Mouse (Mus musculus) ES-E14 (cell line): ENCODE data around the gene AL732309.1. TPM values are rescaled to one million over a fixed set of nuclear protein-coding genes. Genes with fewer than 3 reads are reported as not detected.

ENCODE experiments used
- DNase-seq: peaks from one replicate; pipeline ENCODE4 v3.0.0-alpha.2; 2013; ENCODE audit warnings: low read depth, low spot score
- H3K27ac ChIP-seq: 2 replicates; pipeline ENCODE4 v1.5.1; 2012; ENCODE audit warnings: low read depth, mild to moderate bottlenecking, low read length, moderate library complexity, mixed read lengths; ENCODE audit not compliant: poor library complexity, insufficient read depth, severe bottlenecking
- H3K36me3 ChIP-seq: 2 replicates; pipeline ENCODE4 v1.6.1; 2012; ENCODE audit warnings: mild to moderate bottlenecking, low read length, moderate library complexity, mixed read lengths; ENCODE audit not compliant: control insufficient read depth, poor library complexity, insufficient read depth, severe bottlenecking
- H3K4me1 ChIP-seq, 2 experiments: fragments of 150-350 bp in 1 of 2; sonication (generic) in 1 of 2; 2 replicates each; pipeline ENCODE4 v1.6.1; 2012; ENCODE audit warnings: low read length in 2 of 2, mild to moderate bottlenecking in 1 of 2, mixed read lengths in 1 of 2; ENCODE audit not compliant: control insufficient read depth in 2 of 2, insufficient read depth in 2 of 2, poor library complexity in 1 of 2
- H3K4me3 ChIP-seq, 2 experiments: fragments of 150-350 bp in 1 of 2; sonication (generic) in 1 of 2; 2 replicates each; pipeline ENCODE4 v1.5.1; 2012; ENCODE audit warnings: low read length in 2 of 2, low read depth in 1 of 2, mild to moderate bottlenecking in 1 of 2, mixed read lengths in 1 of 2; ENCODE audit not compliant: insufficient read depth in 1 of 2, poor library complexity in 1 of 2, severe bottlenecking in 1 of 2
- H3K9ac ChIP-seq: 2 replicates; pipeline ENCODE4 v1.6.1; 2012; ENCODE audit warnings: low read depth, mild to moderate bottlenecking, low read length, mixed read lengths; ENCODE audit not compliant: poor library complexity, insufficient read depth, severe bottlenecking
- H3K9me3 ChIP-seq: fragments of 150-350 bp; sonication (generic); 2 replicates; pipeline ENCODE4 v1.6.1; 2012; ENCODE audit warnings: low read depth, mild to moderate bottlenecking, low read length; ENCODE audit not compliant: control insufficient read depth, insufficient read depth
- CHD2 ChIP-seq: IDR thresholded peaks from 2 replicates; pipeline ENCODE4 v1.6.1; 2014; ENCODE audit warnings: mild to moderate bottlenecking, low read depth, low read length, inconsistent platforms
- HCFC1 ChIP-seq: IDR thresholded peaks from 2 replicates; pipeline ENCODE4 v1.6.1; 2012; ENCODE audit warnings: low read length, inconsistent platforms, borderline replicate concordance; ENCODE audit not compliant: insufficient read depth
- MAFK ChIP-seq: IDR thresholded peaks from 2 replicates; pipeline ENCODE4 v1.6.1; 2014; ENCODE audit warnings: mild to moderate bottlenecking, low read depth, low read length, inconsistent platforms; ENCODE audit not compliant: insufficient read depth
- ZC3H11A ChIP-seq: IDR thresholded peaks from 2 replicates; pipeline ENCODE4 v1.6.1; 2012; ENCODE audit warnings: low read depth, mild to moderate bottlenecking, inconsistent platforms, low read length, borderline replicate concordance
- ZNF384 ChIP-seq: IDR thresholded peaks from 2 replicates; pipeline ENCODE4 v1.6.1; 2012; ENCODE audit warnings: low read depth, low read length, inconsistent platforms
- in situ Hi-C, 2 experiments: fragments of 600-800 bp; cut with MboI; formaldehyde crosslinking; loops; one replicate each; pipeline ENCODE4 v1.15.1; 2025; ENCODE audit warnings: low sequenced_read_pairs in 2 of 2, inconsistent platforms in 1 of 2; ENCODE audit not compliant: unreplicated experiment in 2 of 2
- total RNA-seq: library from RNA; depleted of rRNA; stranded (reverse); fragments of 300-350 nt; gene quantifications from 2 replicates; pipeline ENCODE4 v1.2.3, GENCODE M21; 2012

The AL732309.1 gene
- total RNA-seq, 1 experiment: 14.5 TPM

- no peaks in the 10 kb centered on the region for H3K9me3 ChIP-seq
- H3K4me1 ChIP-seq: peaks cover 0 to 13% of the 10 kb centered on the region in 2 experiments; a peak in 1 of 4 replicates
- no peak overlapping the region for H3K4me3 ChIP-seq
- peaks cover 13% of the 10 kb centered on the region; the same call in 1 of the 2 replicates for H3K36me3 ChIP-seq
- no peak for DNase-seq
- no peak for TF ChIP-seq HCFC1
- no peak for TF ChIP-seq MAFK
- no peak for TF ChIP-seq ZNF384
- no peak for TF ChIP-seq ZC3H11A
- TF ChIP-seq CHD2: no peak
- no peak overlapping the region for H3K27ac ChIP-seq
- H3K9ac ChIP-seq: no peak overlapping the region
- in situ Hi-C loops: no loop called here
Measured at GRCm38 (mm10) chr2:25288734-25289345, 42.2 kb upstream of the AL732309.1 start.

GRCm38 (mm10) chr2:25287927-25288649, 41.4 kb upstream of the AL732309.1 start, which contains the start of gene Tmem210:
Tmem210 (plus strand) TSS chr2:25288145.
- no peak within 1 kb of the TSS for H3K4me3 ChIP-seq
- H3K9me3 ChIP-seq: no peaks in the 10 kb centered on the region
- TF ChIP-seq MAFK: no peak
- no peak for TF ChIP-seq HCFC1
- no peak for TF ChIP-seq ZNF384
- no peak for TF ChIP-seq ZC3H11A
- TF ChIP-seq CHD2: no peak
- in situ Hi-C loops: no loop called here
- peaks cover 0 to 13% of the 10 kb centered on the region in 2 experiments; a peak in 1 of 4 replicates for H3K4me1 ChIP-seq
- no peak within 1 kb of the TSS for H3K27ac ChIP-seq
- DNase-seq: no peak
- peaks cover 14% of the 10 kb centered on the region; the same call in 1 of the 2 replicates for H3K36me3 ChIP-seq
- H3K9ac ChIP-seq: no peak within 1 kb of the TSS

GRCm38 (mm10) chr2:25286837-25287636, 40.4 kb upstream of the AL732309.1 start:
- no peak overlapping the region for H3K9ac ChIP-seq
- no peak overlapping the region for H3K4me3 ChIP-seq
- no peak for DNase-seq
- H3K4me1 ChIP-seq: peaks cover 0 to 9% of the 10 kb centered on the region in 2 experiments; a peak in 1 of 4 replicates
- no peaks in the 10 kb centered on the region for H3K9me3 ChIP-seq
- H3K36me3 ChIP-seq: peaks cover 17% of the 10 kb centered on the region; the same call in 1 of the 2 replicates
- in situ Hi-C loops: no loop called here
- TF ChIP-seq ZC3H11A (no peak), ZNF384 (no peak), MAFK (no peak), CHD2 (no peak), HCFC1 (no peak)
- no peak overlapping the region for H3K27ac ChIP-seq

GRCm38 (mm10) chr2:25286314-25286713, 39.7 kb upstream of the AL732309.1 start:
- Histone ChIP-seq H3K4me3 (no peak overlapping the region), H3K27ac (no peak overlapping the region), H3K9ac (no peak overlapping the region), H3K9me3 (no peaks in the 10 kb centered on the region), H3K36me3 (peaks cover 17% of the 10 kb centered on the region; the same call in 1 of the 2 replicates), H3K4me1 (peaks cover 0 to 8% of the 10 kb centered on the region in 2 experiments; a peak in 1 of 4 replicates)
- in situ Hi-C loops: no loop called here
- no peak for TF ChIP-seq ZNF384
- no peak for TF ChIP-seq HCFC1
- no peak for TF ChIP-seq CHD2
- TF ChIP-seq MAFK: no peak
- no peak for TF ChIP-seq ZC3H11A
- DNase-seq: no peak
